16 mouse cellular contexts compared by ENCODE assay signal in the genomic region with DNA sequence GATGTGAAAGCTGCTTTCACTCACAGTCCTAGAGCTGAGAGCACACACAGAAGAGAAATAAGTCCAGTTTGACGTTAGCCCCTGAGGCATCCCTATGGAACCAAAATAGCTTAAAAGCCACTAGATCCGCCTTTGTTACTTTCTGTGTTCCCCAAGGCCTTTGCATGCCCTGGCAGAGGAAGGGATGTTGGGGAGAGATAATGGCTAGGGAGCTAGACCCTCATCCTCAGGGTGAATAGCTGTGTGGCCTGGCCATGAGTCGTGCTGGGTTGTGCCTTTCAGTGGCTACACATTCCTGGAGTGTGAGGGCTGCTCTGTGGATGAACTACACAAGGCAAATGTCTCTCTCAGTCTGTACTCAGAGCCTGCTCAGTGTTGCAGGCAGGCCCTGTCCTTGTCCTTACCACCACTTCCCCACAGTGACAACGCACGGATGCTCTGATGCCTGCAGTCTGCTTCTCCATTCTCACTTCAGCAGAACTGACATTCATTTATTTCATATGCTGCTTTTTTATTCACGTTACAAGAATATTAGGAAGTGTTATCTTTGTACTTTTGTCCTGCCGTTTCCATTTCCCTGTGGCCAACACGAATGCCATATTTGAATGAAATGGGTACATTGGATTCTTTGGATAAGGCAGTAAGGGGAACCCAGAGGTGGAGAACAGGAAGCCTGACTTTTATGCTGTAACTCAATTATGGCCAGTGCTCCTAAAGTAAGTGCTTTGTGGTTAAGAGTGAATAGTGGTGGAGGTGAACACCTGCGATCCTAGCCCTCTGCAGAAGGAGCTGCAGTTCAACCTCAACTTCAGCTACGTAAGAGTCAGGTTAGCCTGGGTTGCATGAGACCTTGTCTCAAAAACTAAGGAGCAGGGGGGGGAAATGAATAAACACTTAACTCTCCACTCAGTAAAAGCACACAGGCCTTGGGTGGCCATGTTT. TPM values are rescaled to one million over a fixed set of nuclear protein-coding genes. Genes with fewer than 3 reads are reported as not detected.
DNase-seq lines count a peak whose midpoint lies in the region; ATAC-seq lines count a peak whose summit lies in the region.
"Had no signal": no experiment of that assay in that cellular context is flagged by ENCODE, and none has a peak within 500 bp of the region (broad histone marks: within the 10 kb centered on the region; RNA-seq: fewer than 3 reads in every experiment).

No protein-coding gene starts in this region.

- intact Hi-C loops in heart, postnatal 36 days (cut with DNase I): no loop called here

- no peak for DNase-seq in heart, postnatal 36 days
- peak; percentile 45 for DNase-seq in 3T3-L1 (ENCODE audit: low read depth, low spot score)
- no peak for DNase-seq in retina, postnatal 1 day
- DNase-seq: adrenal gland, postnatal 10 days; B cell, adult 2 months; cerebellum, adult 9-11 months; gastrocnemius, postnatal 10 days had no signal

- H3K27ac ChIP-seq in heart, embryonic 13.5 days (replicated peaks): no peak overlapping the region
- H3K27ac ChIP-seq: hindbrain, embryonic 10.5 days; stomach, postnatal 0 days had no signal

- ATAC-seq in heart, embryonic 13.5 days (ENCODE audit: extremely low read depth, insufficient number of reproducible peaks, low FRiP score, low TSS enrichment): no peak
- peak; percentile 70 for ATAC-seq in common myeloid progenitor, adult 5-6 weeks (replicated peaks; ENCODE audit: low read depth, poor library complexity, severe bottlenecking)
- peak; percentile 57; the same call in 1 of the 2 replicates for ATAC-seq in neutrophil, adult 5-6 weeks (ENCODE audit: extremely low read depth, insufficient number of reproducible peaks, low FRiP score, poor library complexity, severe bottlenecking)
- ATAC-seq in monocyte, adult 5-6 weeks (replicated peaks; ENCODE audit: insufficient number of reproducible peaks, low FRiP score, low TSS enrichment, poor library complexity, severe bottlenecking): no peak
- ATAC-seq in frontal cortex, adult (ENCODE audit: low TSS enrichment): no peak
- ATAC-seq: forebrain, embryonic 16.5 days had no signal

- H3K9me3 ChIP-seq in heart, embryonic 13.5 days: no peaks in the 10 kb centered on the region
- H3K9me3 ChIP-seq: hindbrain, embryonic 10.5 days had no signal

- no peaks in the 10 kb centered on the region for H3K27me3 ChIP-seq in heart, embryonic 13.5 days (replicated peaks)

- peaks cover 61% of the 10 kb centered on the region for H3K4me1 ChIP-seq in heart, embryonic 13.5 days

- 77% methylated on average over 10 of the region's 10 CpGs for WGBS in heart, embryonic 13.5 days

- no peak overlapping the region for H3K4me3 ChIP-seq in heart, embryonic 13.5 days
- H3K4me3 ChIP-seq: hindbrain, embryonic 10.5 days had no signal

- no peak overlapping the region for H3K4me2 ChIP-seq in heart, embryonic 13.5 days
- H3K4me2 ChIP-seq: midbrain, embryonic 11.5 days had no signal

- H3K36me3 ChIP-seq in heart, embryonic 13.5 days: peaks cover 100% of the 10 kb centered on the region

- H3K9ac ChIP-seq in heart, embryonic 13.5 days: peak overlapping the region; percentile 21; the same call in 1 of the 2 replicates

RNA-seq across cellular contexts. Expression of gene Patz1, which starts 9.5 kb away (rescaled TPM):
- 22.7 and 24.4 TPM in 2 replicates for polyA plus RNA-seq in heart, embryonic 13.5 days (2015; fragmentation: Nextera tagmentation; extraction: Ambion mirVana)
- 10 to 100 TPM; 24.9 to 31.0 TPM for total RNA-seq in heart, postnatal 36 days (2021)
- 67.6 and 72.7 TPM in 2 replicates for total RNA-seq in common myeloid progenitor, adult 5-6 weeks (2017)
- total RNA-seq in neutrophil, adult 5-6 weeks (2017): 52.3 and 60.4 TPM in 2 replicates
- 14.9 to 26.0 TPM (median 20.6 TPM) in 3 replicates for total RNA-seq in monocyte, adult 5-6 weeks (2017)

RNA-seq across cellular contexts. Expression of gene Drg1, which starts 31.9 kb away (rescaled TPM):
- 159 and 171 TPM in 2 replicates for polyA plus RNA-seq in heart, embryonic 13.5 days (2015; fragmentation: Nextera tagmentation; extraction: Ambion mirVana)
- total RNA-seq in heart, postnatal 36 days (2021): 10 to 100 TPM; 61.8 to 63.3 TPM
- total RNA-seq in common myeloid progenitor, adult 5-6 weeks (2017): 277 and 286 TPM in 2 replicates
- total RNA-seq in neutrophil, adult 5-6 weeks (2017): 129 and 137 TPM in 2 replicates
- 165 to 210 TPM (median 199 TPM) in 3 replicates for total RNA-seq in monocyte, adult 5-6 weeks (2017)

RNA-seq across cellular contexts. Expression of gene Pik3ip1, which starts 32.1 kb away (rescaled TPM):
- polyA plus RNA-seq in heart, embryonic 13.5 days (2015; fragmentation: Nextera tagmentation; extraction: Ambion mirVana): 19.0 and 25.9 TPM in 2 replicates
- total RNA-seq in heart, postnatal 36 days (2021): 10 to 100 TPM; 49.4 to 66.2 TPM
- total RNA-seq in common myeloid progenitor, adult 5-6 weeks (2017): 26.5 and 33.6 TPM in 2 replicates
- total RNA-seq in neutrophil, adult 5-6 weeks (2017): 62.5 and 68.5 TPM in 2 replicates
- total RNA-seq in monocyte, adult 5-6 weeks (2017): 17.3 to 18.3 TPM (median 18.0 TPM) in 3 replicates

Comparison
In these comparisons a context has a peak if more than half of its experiments do, and no peak if none do; other contexts are left out.
1. ATAC-seq: peak in common myeloid progenitor, adult 5-6 weeks (single experiment) and neutrophil, adult 5-6 weeks (single experiment); none in heart, embryonic 13.5 days (single experiment), monocyte, adult 5-6 weeks (single experiment) and frontal cortex, adult (single experiment).